Mouse (Mus musculus): ENCODE measurements around the gene Abca5. TPM values are rescaled to one million over a fixed set of nuclear protein-coding genes. Genes with fewer than 3 reads are reported as not detected.

Abca5 gene
- polyA plus RNA-seq, 1 experiment = 0.24 TPM

- no peak for DNase-seq
- no peak for TF ChIP-seq CTCF (IDR thresholded peaks at IDR 0.05; ENCODE audit: borderline replicate concordance, control insufficient read depth, extremely low read depth, insufficient read depth, low read length, poor library complexity)
- TF ChIP-seq POLR2A (IDR thresholded peaks at IDR 0.05; ENCODE audit: control insufficient read depth, extremely low read depth, insufficient read depth, low read length, poor library complexity) = no peak
- Histone ChIP-seq H3K36me3 (ENCODE audit: control insufficient read depth, insufficient read depth, low read length) (no peaks in the 10 kb centered on the region), H3K4me1 (replicated peaks; ENCODE audit: control insufficient read depth, insufficient read depth, low read length) (no peaks in the 10 kb centered on the region), H3K27ac (ENCODE audit: control insufficient read depth, insufficient read depth, low read length) (no peak overlapping the region), H3K4me3 (ENCODE audit: control insufficient read depth, insufficient read depth, low read length) (no peak overlapping the region), H3K27me3 (ENCODE audit: control insufficient read depth, insufficient read depth, low read length) (no peaks in the 10 kb centered on the region)
- 92% methylated on average over 10 of the region's 10 CpGs for WGBS
These were observed 92.8 kb downstream of the Abca5 start for GRCm38 (mm10) chr11:110244730-110245129.

GRCm38 (mm10) chr11:110237466-110237865, 100.0 kb downstream of the Abca5 start:
- H3K4me1 ChIP-seq (replicated peaks; ENCODE audit: control insufficient read depth, insufficient read depth, low read length) = no peaks in the 10 kb centered on the region
- H3K4me3 ChIP-seq (ENCODE audit: control insufficient read depth, insufficient read depth, low read length) = no peak overlapping the region
- H3K27me3 ChIP-seq (ENCODE audit: control insufficient read depth, insufficient read depth, low read length) = no peaks in the 10 kb centered on the region
- H3K27ac ChIP-seq (ENCODE audit: control insufficient read depth, insufficient read depth, low read length) = no peak overlapping the region
- TF ChIP-seq POLR2A (IDR thresholded peaks at IDR 0.05; ENCODE audit: control insufficient read depth, extremely low read depth, insufficient read depth, low read length, poor library complexity) = no peak
- TF ChIP-seq CTCF (IDR thresholded peaks at IDR 0.05; ENCODE audit: borderline replicate concordance, control insufficient read depth, extremely low read depth, insufficient read depth, low read length, poor library complexity) = no peak
- WGBS = 98% methylated on average over 2 of the region's 2 CpGs
- DNase-seq = no peak
- H3K36me3 ChIP-seq (ENCODE audit: control insufficient read depth, insufficient read depth, low read length) = no peaks in the 10 kb centered on the region

- no peaks in the 10 kb centered on the region for H3K27me3 ChIP-seq (ENCODE audit: control insufficient read depth, insufficient read depth, low read length)
- no peak for TF ChIP-seq POLR2A (IDR thresholded peaks at IDR 0.05; ENCODE audit: control insufficient read depth, extremely low read depth, insufficient read depth, low read length, poor library complexity)
- no peak for TF ChIP-seq CTCF (IDR thresholded peaks at IDR 0.05; ENCODE audit: borderline replicate concordance, control insufficient read depth, extremely low read depth, insufficient read depth, low read length, poor library complexity)
- no peak overlapping the region for H3K4me3 ChIP-seq (ENCODE audit: control insufficient read depth, insufficient read depth, low read length)
- H3K27ac ChIP-seq (ENCODE audit: control insufficient read depth, insufficient read depth, low read length) = no peak overlapping the region
- H3K4me1 ChIP-seq (replicated peaks; ENCODE audit: control insufficient read depth, insufficient read depth, low read length) = no peaks in the 10 kb centered on the region
- no peak for DNase-seq
- H3K36me3 ChIP-seq (ENCODE audit: control insufficient read depth, insufficient read depth, low read length) = no peaks in the 10 kb centered on the region
These were observed 104.5 kb downstream of the Abca5 start for GRCm38 (mm10) chr11:110232975-110233374.

Other genes starting within 250 kb of the Abca5 start
- 1.6 and 3.2 TPM in 2 replicates for gene Abca8a, start 241.7 kb downstream of the Abca5 start, polyA plus RNA-seq (2012; rRNA removed)
- gene Abca9, start 169.5 kb downstream of the Abca5 start, polyA plus RNA-seq (2012; rRNA removed) = 0.65 and 1.00 TPM in 2 replicates
- gene Abca6, start 85.9 kb downstream of the Abca5 start, polyA plus RNA-seq (2012; rRNA removed) = 0.09 and 0.24 TPM in 2 replicates
- 6.7 and 8.1 TPM in 2 replicates for gene Map2k6, start 61.4 kb upstream of the Abca5 start, polyA plus RNA-seq (2012; rRNA removed)